Mouse (Mus musculus) skeletal muscle tissue, adult 2 months (tissue): ENCODE measurements at regions not wholly inside any gene's neighbourhood (a gene's known extent, or its start where the extent isn't known, plus 50 kb on each side); places are given as distances from the start of the nearest gene placed in this dataset.

ENCODE experiments used
- DNase-seq: peaks from one replicate; pipeline ENCODE4 v3.0.0-alpha.2; 2012; ENCODE audit warnings: low read depth, low spot score

GRCm38 (mm10) chr1:138908860-138909259, 52.2 kb upstream of the 2310009B15Rik start:
- no peak for DNase-seq

DNA sequence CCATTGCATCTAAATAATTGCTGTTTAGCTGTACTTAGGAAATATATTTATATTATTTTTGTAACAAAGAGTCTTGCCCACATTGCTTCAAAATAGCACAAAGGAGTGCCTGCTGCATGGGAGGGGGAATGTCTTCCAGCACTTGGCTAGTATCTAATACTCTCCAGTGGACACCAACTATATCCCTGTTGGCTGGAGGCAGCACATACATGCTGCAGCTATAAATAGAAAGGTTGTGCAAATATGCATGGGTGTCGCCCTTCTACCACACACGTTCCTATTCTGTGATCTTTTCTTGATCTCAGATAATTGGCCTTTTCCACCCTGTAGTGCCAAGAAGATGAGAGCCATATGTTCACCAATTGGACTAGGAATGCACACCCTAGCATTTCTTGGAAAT, 53.0 kb upstream of the 2310009B15Rik start:
- no peak for DNase-seq

- DNase-seq = peak; percentile 81
These were observed 51.0 kb upstream of the Dennd1b start for GRCm38 (mm10) chr1:138912156-138912616.

GRCm38 (mm10) chr1:138912928-138913327, 50.3 kb upstream of the Dennd1b start:
- peak; percentile 10 for DNase-seq

DNA sequence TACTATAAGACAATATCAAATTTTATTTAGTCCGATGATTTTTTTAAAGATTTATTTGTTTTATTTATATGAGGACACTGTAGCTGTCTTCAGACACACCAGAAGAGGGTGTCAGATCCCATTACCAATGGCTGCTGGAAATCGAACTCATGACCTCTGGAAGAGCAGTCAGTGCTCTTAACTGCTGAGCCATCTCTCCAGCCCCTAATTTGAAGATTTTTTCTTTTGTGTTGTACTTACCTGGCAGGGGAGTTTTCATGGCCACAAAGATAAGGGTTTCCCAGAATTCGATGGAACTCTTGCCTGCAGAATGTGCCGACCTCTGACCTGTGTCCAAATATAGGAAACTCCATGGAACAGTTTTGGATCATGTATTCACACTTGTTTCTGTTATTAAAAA, 49.8 kb upstream of the Dennd1b start:
- no peak for DNase-seq
